Mouse (Mus musculus): ENCODE data around the gene Mettl2.
"Not testable (repeated sequence)": the region's sequence is repeated elsewhere in the genome, so short reads cannot be mapped to it uniquely, and the experiment has no call there.

Gene Mettl2

DNA sequence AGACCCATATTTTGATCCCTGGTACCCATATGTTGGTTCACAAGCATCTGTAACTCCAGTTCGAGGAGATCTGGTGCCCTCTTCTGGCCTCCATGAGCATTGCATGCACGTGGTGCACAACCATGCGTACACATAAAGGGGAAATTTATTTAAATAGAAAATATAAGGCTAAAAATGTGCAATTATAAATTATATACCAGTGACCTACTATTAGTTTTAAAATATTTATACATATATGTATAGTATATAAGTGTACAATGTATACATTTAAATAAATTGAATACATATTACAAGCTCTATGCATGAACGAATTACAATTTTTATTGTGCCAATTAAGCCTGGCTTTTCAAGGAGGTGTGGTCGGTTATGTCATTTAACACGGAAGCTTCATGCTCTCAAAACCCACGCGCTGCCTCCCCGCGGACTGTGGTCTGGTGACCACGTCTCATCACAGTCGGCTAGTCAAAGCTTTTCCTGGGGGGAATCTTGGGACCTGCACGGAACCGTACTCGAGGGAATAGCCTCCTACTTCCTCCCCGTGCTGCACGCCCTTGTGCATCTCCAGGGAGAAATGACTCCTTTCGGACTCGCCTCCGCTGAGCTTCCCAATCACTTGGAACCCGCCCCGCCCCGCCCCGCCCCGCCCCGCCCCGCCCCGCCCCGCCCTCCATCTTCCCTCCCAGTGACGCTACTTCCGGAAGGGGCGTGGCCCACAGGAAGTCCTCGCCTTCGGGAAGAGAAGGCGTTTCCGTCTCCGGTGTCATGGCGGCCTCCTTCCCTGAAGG, at the start of gene Mettl2:
Mettl2 (plus strand) TSS at position 691 of the 785 bp plus-strand sequence.
- DNase-seq = peak; percentile 73

DNA sequence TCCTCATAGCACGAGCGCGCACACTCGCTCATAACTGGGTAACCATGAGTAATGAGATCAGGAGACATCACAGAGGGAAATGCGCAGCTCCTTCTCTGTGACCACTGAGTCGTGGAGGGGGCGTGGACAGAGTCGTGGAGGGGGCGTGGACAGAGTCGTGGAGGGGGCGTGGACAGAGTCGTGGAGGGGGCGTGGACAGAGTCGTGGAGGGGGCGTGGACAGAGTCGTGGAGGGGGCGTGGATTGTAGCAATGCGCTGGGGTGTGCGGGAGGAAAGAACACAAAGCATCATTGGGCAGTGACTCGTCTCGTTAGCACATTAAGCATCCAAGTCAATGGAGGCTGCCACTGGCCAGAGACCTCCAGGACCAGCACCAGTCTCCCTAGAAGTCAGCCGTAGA, 13.8 kb upstream of the Mettl2 start:
- DNase-seq = not testable (repeated sequence)

DNA sequence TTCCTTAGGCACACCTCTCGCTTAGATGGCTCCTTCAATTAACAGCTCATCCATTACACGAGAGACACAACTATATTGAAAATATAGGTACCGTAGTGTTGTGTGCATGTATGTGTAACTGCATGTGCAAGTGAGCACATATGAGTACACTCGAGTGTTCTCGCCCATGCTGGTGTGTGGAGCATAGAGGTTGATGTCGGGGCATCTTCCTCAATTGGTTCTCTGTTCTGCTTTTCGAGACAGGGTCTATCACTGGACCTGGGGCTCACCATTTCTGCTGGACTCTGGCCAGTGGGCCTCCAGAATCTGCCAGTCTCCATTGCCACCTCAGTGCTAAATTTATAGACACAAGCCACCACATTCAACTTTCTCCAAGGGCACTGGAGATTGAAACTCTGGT, 8.4 kb upstream of the Mettl2 start:
- no peak for DNase-seq

DNA sequence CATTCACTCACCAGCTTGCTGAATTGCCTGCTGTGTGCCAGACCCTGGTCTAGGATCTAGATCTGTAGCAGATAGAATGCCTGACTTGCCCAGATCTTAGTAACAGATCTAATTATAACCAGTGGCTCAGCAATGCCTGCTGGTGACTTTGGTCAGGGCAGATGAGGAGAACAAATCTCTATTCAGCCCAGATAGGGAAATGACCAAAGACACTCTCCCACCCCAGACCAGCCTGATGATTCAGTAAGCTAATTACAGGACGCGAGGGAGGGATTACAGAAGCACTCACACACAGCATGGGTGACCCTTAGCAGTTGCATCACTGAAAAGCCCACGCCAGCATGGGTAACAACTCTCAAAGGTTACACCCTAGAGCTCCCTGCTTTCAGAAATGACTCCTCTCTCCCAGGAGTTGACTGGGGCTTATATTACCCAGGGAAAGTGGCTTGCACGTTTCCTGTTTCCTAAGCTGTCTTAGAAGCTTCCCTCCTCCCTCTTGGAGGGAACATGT, 5.6 kb upstream of the Mettl2 start:
- no peak for DNase-seq

DNA sequence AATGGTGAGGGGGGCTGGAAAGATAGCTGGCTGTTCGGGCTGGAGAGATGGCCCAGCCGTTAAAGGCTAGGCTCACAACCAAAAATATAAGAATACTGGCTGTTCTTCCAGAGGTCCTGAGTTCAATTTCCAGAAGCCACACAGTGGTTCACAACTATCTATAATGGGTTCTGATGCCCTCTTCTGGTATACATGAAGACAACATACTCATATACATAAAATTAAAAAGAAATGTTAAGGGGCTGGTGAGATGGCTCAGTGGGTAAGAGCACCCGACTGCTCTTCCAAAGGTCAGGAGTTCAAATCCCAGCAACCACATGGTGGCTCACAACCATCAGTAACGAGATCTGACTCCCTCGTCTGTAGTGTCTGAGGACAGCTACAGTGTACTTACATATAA, 4.4 kb upstream of the Mettl2 start:
- not testable (repeated sequence) for DNase-seq

DNA sequence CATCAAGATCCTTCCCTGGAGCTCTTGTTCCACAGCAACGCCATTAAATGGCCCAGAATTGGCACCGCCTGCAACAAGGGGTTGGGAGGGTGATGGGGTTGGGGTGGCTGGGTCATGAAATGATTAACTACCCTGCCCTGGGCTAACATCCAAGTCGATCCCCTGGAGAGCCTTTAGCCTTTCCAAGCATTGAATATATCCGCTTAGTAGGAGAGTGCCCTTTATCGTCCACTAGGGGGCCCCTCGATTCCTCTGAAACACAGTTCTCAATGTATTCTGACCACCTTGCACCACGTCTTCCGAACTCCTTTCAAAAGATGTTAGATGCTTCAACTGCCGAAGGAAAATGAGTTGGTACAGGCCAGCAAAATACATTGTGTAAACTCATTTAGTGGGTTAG, 2.2 kb upstream of the Mettl2 start:
- no peak for DNase-seq

DNA sequence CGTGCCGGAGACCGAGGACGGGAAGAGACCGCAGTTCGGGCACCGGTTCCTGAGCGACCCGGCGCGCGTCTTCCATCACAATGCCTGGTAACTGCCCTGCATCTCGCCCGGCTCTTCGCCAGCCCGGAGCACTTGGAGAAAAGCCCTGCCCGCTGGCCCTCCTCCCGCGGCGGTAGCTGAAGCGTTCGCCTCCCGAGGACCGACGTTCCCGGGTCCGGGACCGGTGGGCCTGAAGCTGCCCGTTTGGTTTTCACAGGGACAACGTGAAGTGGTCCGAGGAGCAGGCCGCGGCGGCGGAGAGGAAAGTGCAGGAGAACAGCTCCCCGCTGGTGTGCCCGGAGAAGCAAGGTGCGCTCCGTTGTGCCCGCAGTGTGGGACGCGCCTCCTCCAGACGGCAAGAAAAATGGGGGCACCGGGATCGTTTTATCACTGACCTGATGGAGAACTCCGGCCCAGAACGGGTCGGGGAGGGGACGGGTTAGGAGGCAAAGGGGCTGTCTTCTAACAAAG, 350 bp downstream of the Mettl2 start:
- no peak for DNase-seq

DNA sequence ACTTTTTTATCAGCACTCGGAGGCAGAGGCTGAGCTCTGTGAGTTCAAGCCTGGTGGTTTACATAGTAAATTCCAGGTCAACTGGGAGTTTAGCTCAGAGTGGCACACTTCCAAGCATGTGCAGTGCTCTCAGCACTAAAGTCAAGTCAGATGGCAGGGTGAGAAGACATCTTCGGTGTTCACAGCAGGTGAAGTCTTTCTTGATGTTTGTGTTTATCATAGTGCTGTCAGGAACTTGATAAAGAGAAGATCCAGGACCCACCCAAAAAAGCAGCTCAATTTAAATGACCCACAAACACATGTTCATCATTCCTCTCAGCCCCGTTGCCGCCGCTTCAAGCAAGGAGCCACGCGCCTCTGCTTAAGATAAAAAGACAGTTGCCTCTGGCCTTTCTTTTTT, 9.5 kb downstream of the Mettl2 start:
- DNase-seq = no peak

DNA sequence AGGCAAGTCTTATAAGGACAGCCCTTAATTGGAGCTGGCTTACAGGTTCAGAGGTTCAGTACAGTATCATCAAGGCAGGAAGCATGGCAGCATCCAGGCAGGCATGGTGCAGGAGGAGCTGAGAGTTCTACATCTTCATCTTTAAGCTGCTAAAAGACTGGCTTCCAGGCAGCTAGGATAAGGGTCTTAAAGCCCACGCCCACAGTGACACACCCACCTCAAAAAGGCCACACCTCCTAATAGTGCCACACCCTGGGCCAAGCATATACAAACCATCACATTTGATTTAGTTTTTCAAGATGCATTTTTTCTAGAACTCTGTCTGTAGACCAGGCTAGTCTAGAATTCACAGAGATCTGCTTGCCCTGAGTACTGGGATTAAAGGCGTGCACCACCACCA, 11.0 kb downstream of the Mettl2 start:
- not testable (repeated sequence) for DNase-seq

DNA sequence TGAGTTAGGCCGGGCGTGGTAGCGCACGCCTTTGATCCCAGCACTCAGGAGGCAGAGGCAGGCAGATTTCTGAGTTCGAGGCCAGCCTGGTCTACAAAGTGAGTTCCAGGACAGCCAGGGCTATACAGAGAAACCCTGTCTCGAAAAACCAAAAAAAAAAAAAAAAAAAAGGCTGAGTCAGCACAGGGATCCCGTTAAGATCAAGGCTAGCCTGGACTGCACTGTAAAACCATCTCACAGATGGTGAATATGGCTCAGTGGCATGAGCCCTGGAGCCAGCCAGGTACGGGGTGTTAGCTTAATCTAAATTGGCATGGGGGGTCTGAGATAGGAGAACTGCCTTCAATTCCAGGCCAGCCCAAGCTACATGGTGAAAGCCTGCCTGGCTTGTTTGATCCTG, 14.3 kb downstream of the Mettl2 start:
- DNase-seq = not testable (repeated sequence)

DNA sequence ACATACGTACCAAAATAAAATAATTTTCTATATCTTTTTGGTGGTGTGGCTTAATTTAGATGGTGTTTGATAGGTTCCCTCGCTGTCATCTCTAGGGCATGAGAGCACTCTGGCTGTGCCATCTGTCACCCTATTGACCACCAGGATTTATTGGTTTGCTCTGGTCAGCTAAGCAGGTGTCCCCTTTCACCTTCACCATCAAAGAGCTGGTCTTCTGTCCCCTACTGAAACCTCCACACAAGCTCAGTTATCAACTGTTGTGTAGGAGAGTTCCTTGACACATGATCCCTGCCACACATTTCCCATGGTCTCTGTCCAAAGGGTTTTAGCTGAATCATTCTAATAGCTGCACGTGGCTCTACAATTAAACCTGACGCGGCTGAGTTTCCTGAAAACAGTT, 14.9 kb downstream of the Mettl2 start:
- no peak for DNase-seq

DNA sequence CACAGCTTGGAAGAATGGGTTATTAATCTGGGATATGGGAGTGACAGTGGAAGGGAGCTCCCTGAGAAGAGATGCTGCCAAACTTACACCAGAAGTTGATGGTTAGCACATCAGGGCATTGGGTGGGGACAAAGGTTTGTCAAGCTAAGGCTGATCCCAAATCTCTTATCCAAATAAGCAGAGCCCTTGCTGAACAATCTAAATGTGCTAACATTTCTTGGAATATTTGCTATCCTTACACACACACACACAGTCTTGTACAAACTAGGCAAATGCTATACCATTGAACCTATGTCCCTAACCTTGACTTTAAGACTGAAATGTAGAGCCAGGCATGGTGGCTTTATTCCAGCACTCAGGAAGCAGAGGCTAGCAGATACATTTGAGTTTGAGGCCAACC, 17.3 kb downstream of the Mettl2 start:
- DNase-seq = no peak

DNA sequence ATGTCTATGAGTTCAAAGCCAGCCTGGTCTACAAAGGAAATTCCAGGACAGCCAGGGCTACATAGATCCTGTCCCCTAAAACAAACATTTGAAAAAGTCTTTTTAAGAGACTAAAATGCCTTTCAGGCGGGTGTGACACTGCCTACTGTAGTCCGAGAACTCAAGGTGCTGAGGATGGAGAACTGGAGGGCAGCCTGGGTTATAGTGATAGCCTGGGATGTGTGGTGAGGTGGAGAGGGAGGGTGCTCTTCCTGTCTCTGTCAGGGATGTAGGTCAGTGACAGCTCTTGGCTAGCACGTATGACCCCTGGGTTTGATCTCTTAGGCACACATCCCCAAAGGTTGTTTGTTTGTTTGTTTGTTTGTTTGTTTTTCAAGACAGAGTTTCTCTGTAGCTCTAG, 17.9 kb downstream of the Mettl2 start:
- no peak for DNase-seq

DNA sequence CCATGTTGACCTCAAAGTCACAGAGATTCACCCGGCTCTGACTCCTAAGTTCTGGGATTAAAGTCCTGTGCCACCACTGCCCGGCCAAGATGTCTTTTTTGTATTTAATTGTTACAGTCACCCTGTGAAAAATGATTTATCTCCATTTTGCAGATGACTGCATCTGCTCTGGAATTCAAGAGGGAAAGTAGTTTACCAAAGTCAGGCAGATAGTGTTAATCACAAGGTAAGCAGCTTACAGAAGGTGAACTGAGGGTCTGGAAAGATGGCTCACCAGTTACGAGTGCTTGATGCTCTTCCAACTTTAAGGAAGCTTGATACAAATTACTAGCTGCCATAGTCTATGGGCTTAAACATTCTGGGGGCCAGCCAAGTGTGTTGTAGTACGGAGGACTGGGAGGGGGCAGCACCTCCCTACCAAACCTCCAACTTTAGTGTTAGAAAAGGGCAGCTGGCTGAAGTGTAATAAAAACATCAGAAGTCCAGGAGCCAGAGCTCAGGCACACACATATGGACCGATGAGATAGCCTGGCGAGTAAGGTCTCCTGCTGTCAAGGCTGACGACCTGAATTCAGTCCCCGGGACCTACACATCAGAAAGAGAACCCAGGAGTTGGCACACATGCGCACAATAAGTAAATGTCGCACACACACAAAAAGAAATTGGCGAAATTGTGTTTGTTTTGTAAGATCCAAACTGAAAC, 18.4 kb downstream of the Mettl2 start:
- no peak for DNase-seq

DNA sequence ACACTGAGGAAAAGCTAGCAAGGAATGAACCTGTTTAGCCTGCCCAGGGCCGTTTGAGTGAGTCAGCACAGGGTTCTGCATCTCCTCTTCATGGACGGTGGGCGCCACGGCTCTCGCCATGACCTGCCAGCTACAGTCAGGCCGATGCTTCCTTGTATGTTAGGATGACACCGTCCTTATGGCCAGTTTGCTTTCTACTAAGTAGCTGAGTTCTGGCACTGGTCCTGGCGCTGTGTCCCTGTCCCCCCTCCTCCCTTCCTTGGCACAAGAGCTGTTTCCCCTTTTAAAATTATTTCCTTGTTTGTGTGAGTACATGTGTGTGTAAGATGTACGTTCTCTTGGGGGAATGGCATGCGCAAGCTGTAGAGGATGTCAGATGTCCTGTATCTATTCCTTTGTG, 19.0 kb downstream of the Mettl2 start:
- DNase-seq = no peak

DNA sequence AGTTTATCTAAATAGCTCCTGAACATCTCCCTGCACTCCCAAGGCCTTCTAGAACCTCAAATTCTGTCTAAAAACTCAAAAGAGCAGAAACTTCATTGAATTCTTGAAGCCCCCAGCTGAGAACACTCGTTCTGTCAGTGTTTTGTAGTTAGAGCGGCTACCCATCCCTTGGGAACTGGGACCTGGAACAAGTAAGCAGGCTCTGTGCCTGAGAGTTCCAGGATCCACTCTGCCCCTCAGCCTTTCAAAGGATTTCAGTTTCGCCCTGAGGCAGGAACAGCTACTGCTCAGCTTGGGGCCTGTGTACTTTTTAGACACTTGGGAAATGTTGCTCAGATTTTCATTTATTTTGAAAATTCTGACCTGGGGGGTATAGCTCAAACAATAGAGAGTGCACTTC, 20.4 kb downstream of the Mettl2 start, which contains the start of gene Gm10842:
Gm10842 (plus strand) TSS at position 301 of the 400 bp plus-strand sequence.
- DNase-seq = no peak

DNA sequence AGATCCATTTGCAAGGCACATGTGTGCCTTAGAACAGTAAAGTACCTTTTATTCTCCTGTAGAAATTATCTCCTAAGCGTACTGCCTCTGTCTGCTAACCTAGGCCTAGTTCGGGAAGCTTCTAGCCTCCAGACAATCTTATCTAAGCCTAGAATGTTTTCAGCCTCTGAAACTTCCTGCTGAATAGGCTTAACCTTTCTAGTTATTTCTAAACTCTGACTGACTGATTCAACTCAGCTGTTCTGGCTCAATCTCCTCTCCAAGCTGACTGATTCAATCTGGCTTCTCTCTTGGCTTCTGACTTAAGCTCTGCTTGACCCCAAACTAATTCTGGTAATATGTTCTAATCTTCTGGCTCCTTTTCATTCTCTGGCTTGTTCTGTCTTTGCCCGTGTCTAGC, 23.1 kb downstream of the Mettl2 start:
- DNase-seq = no peak

DNA sequence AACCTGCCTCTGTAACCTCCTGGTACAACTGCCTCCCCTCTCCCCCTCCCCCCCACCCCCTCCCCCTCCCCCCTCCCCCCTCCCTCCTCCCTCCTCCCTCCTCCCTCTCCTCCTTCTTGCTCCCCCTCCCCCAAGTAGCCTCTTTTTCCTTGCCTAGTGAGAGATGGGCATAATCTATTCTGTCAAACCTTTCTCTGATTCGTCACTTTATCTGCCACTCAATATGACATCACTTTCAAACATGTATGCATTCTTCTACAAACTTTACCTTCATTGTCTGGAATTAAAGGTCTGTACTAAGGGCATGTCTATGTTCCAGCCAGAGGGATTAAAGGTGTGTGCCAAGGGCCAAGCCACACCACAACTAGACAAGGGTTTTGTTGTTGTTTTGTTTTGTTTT, 23.5 kb downstream of the Mettl2 start:
- DNase-seq = no peak

DNA sequence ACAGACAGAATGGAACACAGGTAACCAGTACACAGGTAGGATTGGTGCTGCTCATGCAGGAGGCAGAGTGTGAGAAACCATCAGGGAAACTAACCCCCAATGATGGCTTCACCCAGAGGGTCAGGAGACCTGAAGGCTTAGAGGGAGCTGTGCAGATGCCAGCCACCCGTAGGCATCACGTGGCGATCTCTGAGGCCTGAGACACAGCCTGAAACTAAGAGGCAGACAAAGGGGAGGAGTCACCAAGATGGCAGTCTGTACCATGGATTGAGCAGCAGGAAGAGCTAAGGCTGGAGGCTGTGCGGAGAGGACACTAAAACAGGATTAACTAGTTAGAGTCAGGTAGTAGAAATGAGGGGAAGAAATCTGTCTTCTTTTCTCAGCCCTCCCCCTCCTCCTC, 24.5 kb downstream of the Mettl2 start:
- no peak for DNase-seq

DNA sequence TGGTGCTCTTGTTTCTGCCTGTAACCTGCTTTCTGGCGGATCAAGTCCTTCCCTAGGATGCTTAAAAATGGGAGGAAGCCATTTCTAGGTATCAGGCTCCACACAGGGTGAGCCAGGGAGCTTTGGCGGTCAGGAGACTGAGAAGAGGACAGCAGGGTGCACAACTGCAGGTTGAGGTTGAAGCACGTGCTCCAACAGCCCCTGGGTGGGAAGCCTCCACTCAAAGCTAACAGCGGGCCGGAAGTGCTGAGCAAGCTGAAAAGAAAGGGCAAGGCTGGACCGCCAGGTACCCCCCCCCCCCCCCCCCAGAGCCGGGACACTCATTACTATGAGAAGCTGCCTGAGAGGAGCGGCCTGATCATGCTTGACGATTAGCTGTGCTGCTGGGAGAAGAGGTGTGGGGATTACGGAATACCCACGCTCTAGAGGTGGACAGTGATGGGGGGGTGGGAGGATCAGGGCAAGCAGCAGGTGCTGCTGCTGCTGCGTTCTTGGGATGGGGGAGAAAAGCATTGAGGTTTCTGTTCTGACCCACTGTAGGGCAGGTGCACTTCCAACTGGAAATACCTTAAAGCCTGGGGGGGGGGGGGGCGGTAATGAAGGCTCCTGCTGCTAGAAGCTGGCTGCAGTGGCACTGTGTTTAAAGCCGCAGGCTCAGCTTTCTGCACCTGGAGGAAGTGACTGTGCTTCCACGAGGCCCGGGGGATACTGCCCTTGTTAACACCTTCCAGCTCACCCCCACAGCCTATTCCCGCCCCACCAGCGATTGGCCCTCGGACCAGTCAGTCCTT, 25.2 kb downstream of the Mettl2 start:
- no peak for DNase-seq

DNA sequence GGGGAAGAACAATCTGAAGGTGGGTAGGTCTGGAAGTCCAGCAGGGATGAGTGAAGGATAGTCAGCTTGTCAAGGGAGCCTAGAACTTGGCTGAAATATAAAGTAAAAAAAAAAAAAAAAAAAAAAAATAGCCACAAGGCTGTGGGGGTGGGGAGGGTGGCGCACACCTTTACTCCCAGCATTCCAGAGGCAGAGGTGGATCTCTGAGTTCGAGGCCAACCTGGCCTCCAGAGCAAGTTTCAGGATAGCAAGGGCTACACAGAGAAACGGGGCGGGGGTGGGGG, 25.7 kb downstream of the Mettl2 start:
- no peak for DNase-seq

DNA sequence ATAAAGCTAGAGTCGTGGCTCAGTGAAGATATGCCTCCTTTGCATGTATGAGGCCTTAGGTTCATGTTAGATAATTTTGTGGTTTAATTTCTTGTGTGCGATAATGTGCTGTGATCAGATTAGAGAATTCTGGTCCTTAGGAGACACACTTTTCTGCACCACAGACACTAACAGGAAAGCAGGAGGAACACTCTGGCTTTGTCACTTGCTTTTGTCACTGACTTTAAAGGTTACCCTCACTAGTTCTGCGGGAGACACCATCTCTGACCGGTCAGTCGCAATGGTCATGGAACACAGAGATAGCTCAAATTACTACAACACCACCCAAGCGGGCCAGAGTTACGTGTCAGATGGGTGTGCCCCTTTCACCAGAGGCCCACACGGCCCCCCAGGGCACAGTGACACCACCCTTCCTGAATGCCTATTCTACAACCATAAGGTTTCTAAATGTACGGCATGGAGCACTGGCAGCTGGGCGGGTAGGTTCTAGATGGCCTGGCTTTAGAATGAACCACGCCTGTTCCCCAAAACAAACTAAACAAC, 26.2 kb downstream of the Mettl2 start:
- DNase-seq = no peak

All from cerebellum, adult 8-10 months (tissue).